Mouse (Mus musculus): ENCODE results near the gene Cpm.
"Not testable (repeated sequence)": the region's sequence is repeated elsewhere in the genome, so short reads cannot be mapped to it uniquely, and the experiment has no call there.

Cpm gene

GRCm38 (mm10) chr10:117605283-117606243, 23.7 kb upstream of the Cpm start:
- no peak for DNase-seq (ENCODE audit: extremely low spot score, low spot score)

- no peak for DNase-seq (ENCODE audit: extremely low spot score, low spot score)
Measured at GRCm38 (mm10) chr10:117606423-117606822, 22.9 kb upstream of the Cpm start.

- no peak for DNase-seq (ENCODE audit: extremely low spot score, low spot score)
Measured at GRCm38 (mm10) chr10:117607051-117607803, 22.1 kb upstream of the Cpm start.

- DNase-seq (ENCODE audit: extremely low spot score, low spot score) = no peak
Measured at GRCm38 (mm10) chr10:117607804-117608279, 21.5 kb upstream of the Cpm start.

- no peak for DNase-seq (ENCODE audit: extremely low spot score, low spot score)
Measured at GRCm38 (mm10) chr10:117608487-117608886, 20.8 kb upstream of the Cpm start.

GRCm38 (mm10) chr10:117608988-117609809, 20.1 kb upstream of the Cpm start:
- DNase-seq (ENCODE audit: extremely low spot score, low spot score) = no peak

GRCm38 (mm10) chr10:117609810-117610090, 19.6 kb upstream of the Cpm start:
- no peak for DNase-seq (ENCODE audit: extremely low spot score, low spot score)

GRCm38 (mm10) chr10:117610160-117610764, 19.0 kb upstream of the Cpm start:
- no peak for DNase-seq (ENCODE audit: extremely low spot score, low spot score)

GRCm38 (mm10) chr10:117610794-117611384, 18.4 kb upstream of the Cpm start:
- no peak for DNase-seq (ENCODE audit: extremely low spot score, low spot score)

- DNase-seq (ENCODE audit: extremely low spot score, low spot score) = no peak
Measured at GRCm38 (mm10) chr10:117611503-117611902, 17.8 kb upstream of the Cpm start.

GRCm38 (mm10) chr10:117611976-117612375, 17.3 kb upstream of the Cpm start:
- no peak for DNase-seq (ENCODE audit: extremely low spot score, low spot score)

GRCm38 (mm10) chr10:117612621-117613584, 16.4 kb upstream of the Cpm start:
- no peak for DNase-seq (ENCODE audit: extremely low spot score, low spot score)

- no peak for DNase-seq (ENCODE audit: extremely low spot score, low spot score)
Measured at GRCm38 (mm10) chr10:117613960-117614359, 15.3 kb upstream of the Cpm start.

- no peak for DNase-seq (ENCODE audit: extremely low spot score, low spot score)
Measured at GRCm38 (mm10) chr10:117614387-117614786, 14.9 kb upstream of the Cpm start.

GRCm38 (mm10) chr10:117615239-117615638, 14.1 kb upstream of the Cpm start:
- no peak for DNase-seq (ENCODE audit: extremely low spot score, low spot score)

GRCm38 (mm10) chr10:117615746-117616145, 13.6 kb upstream of the Cpm start:
- DNase-seq (ENCODE audit: extremely low spot score, low spot score) = no peak

- DNase-seq (ENCODE audit: extremely low spot score, low spot score) = no peak
Measured at GRCm38 (mm10) chr10:117616191-117616680, 13.1 kb upstream of the Cpm start.

- not testable (repeated sequence) for DNase-seq (ENCODE audit: extremely low spot score, low spot score)
Measured at GRCm38 (mm10) chr10:117616765-117617164, 12.5 kb upstream of the Cpm start.

- DNase-seq (ENCODE audit: extremely low spot score, low spot score) = no peak
Measured at GRCm38 (mm10) chr10:117617568-117618345, 11.5 kb upstream of the Cpm start.
